Mouse (Mus musculus) bone marrow macrophage, adult 2 months (primary cell): ENCODE data around the gene Ptprg.

Experiments used
- CTCF ChIP-seq: IDR thresholded peaks from 2 replicates; pipeline ENCODE4 v1.5.1; 2012; ENCODE audit warnings: low read depth, mild to moderate bottlenecking, low read length, moderate library complexity
- POLR2A ChIP-seq: IDR thresholded peaks from 2 replicates; pipeline ENCODE4 v1.6.1; 2012; ENCODE audit warnings: mild to moderate bottlenecking, low read depth, low read length, borderline replicate concordance

DNA sequence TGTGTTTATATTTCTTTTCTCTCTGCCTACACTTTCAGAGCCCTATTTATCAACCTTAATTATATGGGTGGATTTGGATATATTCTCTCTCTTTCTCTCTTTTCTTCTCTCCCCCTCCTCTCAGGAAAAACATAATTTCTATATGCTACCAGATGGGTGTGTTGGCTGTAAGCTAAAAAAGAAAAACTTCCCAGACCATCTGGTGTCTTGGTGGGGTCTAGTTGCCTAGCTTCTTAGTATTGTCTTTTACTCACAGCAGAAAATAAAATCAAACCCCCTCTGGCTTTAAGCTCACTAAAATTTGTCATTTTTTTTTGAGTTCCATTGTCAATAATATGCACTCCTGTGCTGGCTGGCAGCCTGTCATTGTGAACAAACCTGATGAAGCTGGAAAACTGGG, 87.0 kb downstream of the Ptprg start:
- no peak for TF ChIP-seq POLR2A
- TF ChIP-seq CTCF, result no peak
